Mouse (Mus musculus) bone marrow, adult 2 months (tissue): ENCODE results near the gene Phlda2.

Experiments
- CTCF ChIP-seq: fragments of 200-500 bp; IDR thresholded peaks from 2 replicates; pipeline ENCODE4 v1.5.1; 2011; ENCODE audit warnings: low read length, control low read depth; ENCODE audit not compliant: control insufficient read depth, insufficient read depth
- POLR2A ChIP-seq: fragments of 200-500 bp; IDR thresholded peaks from 2 replicates; pipeline ENCODE4 v1.6.1; 2011; ENCODE audit warnings: low read depth, mild to moderate bottlenecking, control low read depth, low read length, borderline replicate concordance; ENCODE audit not compliant: control insufficient read depth

- TF ChIP-seq CTCF (no peak), POLR2A (no peak)
Measured at GRCm38 (mm10) chr7:143493616-143494126, 9.3 kb downstream of the Phlda2 start.
